Mouse (Mus musculus): ENCODE measurements around the gene Capzb. TPM values are rescaled to one million over a fixed set of nuclear protein-coding genes. Genes with fewer than 3 reads are reported as not detected.

Gene Capzb
- total and polyA plus RNA-seq, 2 experiments, result 51.4 to 52.6 TPM

GRCm38 (mm10) chr4:139185766-139186442, 6.8 kb upstream of the Capzb start:
- no peaks in the 10 kb centered on the region for H3K36me3 ChIP-seq (ENCODE audit: control insufficient read depth, insufficient read depth, low read length)
- H3K4me3 ChIP-seq (ENCODE audit: insufficient read depth, low read depth, low read length), result no peak overlapping the region
- no peaks in the 10 kb centered on the region for H3K79me2 ChIP-seq (ENCODE audit: control insufficient read depth, insufficient read depth, low read length)
- no peak overlapping the region for H3K9ac ChIP-seq (ENCODE audit: low read depth, low read length)
- no peak overlapping the region for H3K27ac ChIP-seq (replicated peaks; ENCODE audit: insufficient read depth, low read depth, low read length)
- DNase-seq (ENCODE audit: extremely low read depth, low read depth, low spot score), result peak; percentile 84
- no peaks in the 10 kb centered on the region for H3K27me3 ChIP-seq (ENCODE audit: control insufficient read depth, insufficient read depth, low read length)
- TF ChIP-seq CTCF (IDR thresholded peaks at IDR 0.05; ENCODE audit: low read depth, low read length) (no peak), POLR2A (IDR thresholded peaks at IDR 0.05; ENCODE audit: extremely low read depth, insufficient read depth, low read length) (no peak)
- no peaks in the 10 kb centered on the region for H3K4me1 ChIP-seq (ENCODE audit: control insufficient read depth, insufficient read depth, low read length)
- WGBS, result 47% methylated on average over 5 of the region's 5 CpGs

- peaks cover 2% of the 10 kb centered on the region; the same call in 1 of the 2 replicates for H3K79me2 ChIP-seq (ENCODE audit: control insufficient read depth, insufficient read depth, low read length)
- no peaks in the 10 kb centered on the region; the same call in 1 of the 2 replicates for H3K4me1 ChIP-seq (ENCODE audit: control insufficient read depth, insufficient read depth, low read length)
- no peak overlapping the region for H3K27ac ChIP-seq (replicated peaks; ENCODE audit: insufficient read depth, low read depth, low read length)
- no peaks in the 10 kb centered on the region for H3K27me3 ChIP-seq (ENCODE audit: control insufficient read depth, insufficient read depth, low read length)
- 81% methylated on average over 11 of the region's 11 CpGs for WGBS
- H3K4me3 ChIP-seq (ENCODE audit: insufficient read depth, low read depth, low read length), result no peak overlapping the region
- H3K36me3 ChIP-seq (ENCODE audit: control insufficient read depth, insufficient read depth, low read length), result no peaks in the 10 kb centered on the region
- no peak for TF ChIP-seq CTCF (IDR thresholded peaks at IDR 0.05; ENCODE audit: low read depth, low read length)
- no peak for TF ChIP-seq POLR2A (IDR thresholded peaks at IDR 0.05; ENCODE audit: extremely low read depth, insufficient read depth, low read length)
- no peak overlapping the region for H3K9ac ChIP-seq (ENCODE audit: low read depth, low read length)
- DNase-seq (ENCODE audit: extremely low read depth, low read depth, low spot score), result no peak
These were observed 4.8 kb upstream of the Capzb start for GRCm38 (mm10) chr4:139187930-139188329.

- H3K79me2 ChIP-seq (ENCODE audit: control insufficient read depth, insufficient read depth, low read length), result peaks cover 38% of the 10 kb centered on the region
- peak overlapping the region; percentile 95 for H3K4me3 ChIP-seq (ENCODE audit: insufficient read depth, low read depth, low read length)
- no peak for TF ChIP-seq POLR2A (IDR thresholded peaks at IDR 0.05; ENCODE audit: extremely low read depth, insufficient read depth, low read length)
- H3K36me3 ChIP-seq (ENCODE audit: control insufficient read depth, insufficient read depth, low read length), result no peaks in the 10 kb centered on the region
- H3K27ac ChIP-seq (replicated peaks; ENCODE audit: insufficient read depth, low read depth, low read length), result peak overlapping the region; percentile 85
- 7% methylated on average over 19 of the region's 19 CpGs for WGBS
- H3K4me1 ChIP-seq (ENCODE audit: control insufficient read depth, insufficient read depth, low read length), result peaks cover 24% of the 10 kb centered on the region
- no peak for DNase-seq (ENCODE audit: extremely low read depth, low read depth, low spot score)
- H3K27me3 ChIP-seq (ENCODE audit: control insufficient read depth, insufficient read depth, low read length), result no peaks in the 10 kb centered on the region
- H3K9ac ChIP-seq (ENCODE audit: low read depth, low read length), result peak overlapping the region; percentile 94
These were observed 847 bp upstream of the Capzb start for GRCm38 (mm10) chr4:139191605-139192498.

GRCm38 (mm10) chr4:139193176-139194093, 736 bp downstream of the Capzb start:
- Histone ChIP-seq H3K36me3 (ENCODE audit: control insufficient read depth, insufficient read depth, low read length) (no peaks in the 10 kb centered on the region), H3K27ac (replicated peaks; ENCODE audit: insufficient read depth, low read depth, low read length) (peak overlapping the region; percentile 60), H3K4me3 (ENCODE audit: insufficient read depth, low read depth, low read length) (peak overlapping the region; percentile 97), H3K9ac (ENCODE audit: low read depth, low read length) (peak overlapping the region; percentile 96), H3K4me1 (ENCODE audit: control insufficient read depth, insufficient read depth, low read length) (peaks cover 39% of the 10 kb centered on the region), H3K27me3 (ENCODE audit: control insufficient read depth, insufficient read depth, low read length) (no peaks in the 10 kb centered on the region), H3K79me2 (ENCODE audit: control insufficient read depth, insufficient read depth, low read length) (peaks cover 48% of the 10 kb centered on the region)
- 3% methylated on average over 35 of the region's 35 CpGs for WGBS
- DNase-seq (ENCODE audit: extremely low read depth, low read depth, low spot score), result no peak
- TF ChIP-seq POLR2A (IDR thresholded peaks at IDR 0.05; ENCODE audit: extremely low read depth, insufficient read depth, low read length), result no peak
- TF ChIP-seq CTCF (IDR thresholded peaks at IDR 0.05; ENCODE audit: low read depth, low read length), result no peak

GRCm38 (mm10) chr4:139195101-139195500, 2.4 kb downstream of the Capzb start:
- WGBS, result 42% methylated on average over 5 of the region's 5 CpGs
- Histone ChIP-seq H3K79me2 (ENCODE audit: control insufficient read depth, insufficient read depth, low read length) (peaks cover 64% of the 10 kb centered on the region), H3K36me3 (ENCODE audit: control insufficient read depth, insufficient read depth, low read length) (no peaks in the 10 kb centered on the region), H3K27me3 (ENCODE audit: control insufficient read depth, insufficient read depth, low read length) (no peaks in the 10 kb centered on the region), H3K4me3 (ENCODE audit: insufficient read depth, low read depth, low read length) (no peak overlapping the region), H3K9ac (ENCODE audit: low read depth, low read length) (peak overlapping the region; percentile 25; the same call in 1 of the 2 replicates), H3K27ac (replicated peaks; ENCODE audit: insufficient read depth, low read depth, low read length) (no peak overlapping the region), H3K4me1 (ENCODE audit: control insufficient read depth, insufficient read depth, low read length) (peaks cover 44% of the 10 kb centered on the region)
- DNase-seq (ENCODE audit: extremely low read depth, low read depth, low spot score), result peak; percentile 30
- TF ChIP-seq CTCF (IDR thresholded peaks at IDR 0.05; ENCODE audit: low read depth, low read length) (no peak), POLR2A (IDR thresholded peaks at IDR 0.05; ENCODE audit: extremely low read depth, insufficient read depth, low read length) (no peak)
